Mouse (Mus musculus): ENCODE measurements around the gene Nfkb1. TPM values are rescaled to one million over a fixed set of nuclear protein-coding genes. Genes with fewer than 3 reads are reported as not detected.

Gene Nfkb1
- polyA plus RNA-seq, 1 experiment from 2014 or later, result 12.0 TPM

DNA sequence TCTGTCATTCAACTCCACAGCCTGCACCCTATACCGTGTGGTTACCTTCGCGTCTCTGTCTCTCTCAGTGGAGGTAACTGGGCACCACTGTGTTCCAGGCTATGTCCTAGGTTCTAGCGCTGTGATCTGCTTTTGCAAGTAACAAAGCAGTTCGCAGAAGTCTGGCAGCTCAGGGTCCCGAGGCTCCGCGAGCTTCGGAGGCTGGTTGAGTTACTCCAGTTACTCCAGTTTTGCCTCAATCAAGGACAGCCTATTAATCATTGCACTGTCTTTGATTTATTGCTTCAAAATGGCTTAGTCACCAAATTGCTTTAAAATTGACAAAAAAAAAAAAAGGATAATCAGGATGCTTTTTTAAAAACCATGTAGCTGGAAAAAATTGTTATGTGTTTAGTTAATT lies 126.6 kb downstream of the Nfkb1 start:
- Histone ChIP-seq H3K9me3 (replicated peaks) (no peaks in the 10 kb centered on the region), H3K9ac (no peak overlapping the region), H3K36me3 (replicated peaks) (no peaks in the 10 kb centered on the region), H3K4me1 (replicated peaks) (no peaks in the 10 kb centered on the region), H3K27ac (replicated peaks) (no peak overlapping the region), H3K4me2 (no peak overlapping the region), H3K4me3 (replicated peaks) (no peak overlapping the region), H3K27me3 (no peaks in the 10 kb centered on the region)
- WGBS (ENCODE audit: insufficient replicate concordance), result 84% methylated on average over 9 of the region's 9 CpGs
- no peak for ATAC-seq (ENCODE audit: insufficient read depth)

DNA sequence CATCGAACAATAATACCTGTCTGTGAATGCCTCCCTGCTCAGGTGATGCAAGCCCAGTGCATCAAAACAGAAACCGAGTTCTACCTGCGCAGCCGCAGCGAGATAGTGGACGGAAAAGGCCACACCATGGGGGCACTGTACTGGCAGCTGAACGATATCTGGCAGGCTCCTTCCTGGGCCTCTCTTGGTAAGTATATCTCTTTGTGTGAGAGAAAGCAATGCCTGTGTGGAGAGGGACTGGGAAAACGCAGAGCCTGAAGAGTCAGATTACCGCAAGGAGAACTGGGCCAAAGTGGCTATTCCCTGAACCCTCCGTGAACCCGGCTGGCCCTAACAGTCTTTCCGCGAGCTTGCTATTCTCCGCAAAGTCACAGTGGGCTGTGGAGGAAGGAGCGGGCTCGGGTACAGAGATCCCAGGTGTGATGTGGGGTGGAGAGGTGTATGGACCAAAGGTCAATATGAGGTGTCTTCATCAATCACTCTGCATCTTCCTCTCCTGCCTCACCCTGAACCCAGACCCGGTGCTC lies 128.1 kb downstream of the Nfkb1 start:
- Histone ChIP-seq H3K4me1 (replicated peaks) (no peaks in the 10 kb centered on the region), H3K27me3 (no peaks in the 10 kb centered on the region), H3K36me3 (replicated peaks) (no peaks in the 10 kb centered on the region), H3K9ac (no peak overlapping the region), H3K4me3 (replicated peaks) (no peak overlapping the region), H3K9me3 (replicated peaks) (no peaks in the 10 kb centered on the region), H3K4me2 (no peak overlapping the region), H3K27ac (replicated peaks) (no peak overlapping the region)
- 82% methylated on average over 17 of the region's 17 CpGs for WGBS (ENCODE audit: insufficient replicate concordance)
- ATAC-seq (ENCODE audit: insufficient read depth), result no peak

DNA sequence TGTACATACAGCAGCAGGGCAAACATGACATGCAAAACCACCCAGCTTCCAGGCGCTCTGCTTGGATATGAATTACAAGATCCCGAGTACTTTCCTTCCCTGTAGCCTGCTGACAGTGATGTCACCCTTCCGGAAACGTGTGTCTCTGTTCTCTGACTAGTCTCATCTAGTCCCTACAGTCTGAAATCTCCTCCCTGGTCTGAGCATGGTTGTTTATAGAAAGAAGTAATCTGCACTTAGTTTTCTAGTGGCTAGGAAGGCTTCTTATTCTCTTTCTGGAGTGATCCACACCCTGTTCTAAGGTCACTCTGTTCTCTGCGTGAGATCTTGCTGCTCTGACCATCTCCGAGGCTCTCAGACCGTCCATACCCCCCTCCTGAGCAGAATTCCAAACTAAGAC lies 129.3 kb downstream of the Nfkb1 start:
- Histone ChIP-seq H3K9me3 (replicated peaks) (no peaks in the 10 kb centered on the region), H3K36me3 (replicated peaks) (no peaks in the 10 kb centered on the region), H3K4me1 (replicated peaks) (no peaks in the 10 kb centered on the region), H3K4me3 (replicated peaks) (no peak overlapping the region), H3K9ac (no peak overlapping the region), H3K4me2 (no peak overlapping the region), H3K27ac (replicated peaks) (no peak overlapping the region), H3K27me3 (no peaks in the 10 kb centered on the region)
- 64% methylated on average over 7 of the region's 7 CpGs for WGBS (ENCODE audit: insufficient replicate concordance)
- no peak for ATAC-seq (ENCODE audit: insufficient read depth)

DNA sequence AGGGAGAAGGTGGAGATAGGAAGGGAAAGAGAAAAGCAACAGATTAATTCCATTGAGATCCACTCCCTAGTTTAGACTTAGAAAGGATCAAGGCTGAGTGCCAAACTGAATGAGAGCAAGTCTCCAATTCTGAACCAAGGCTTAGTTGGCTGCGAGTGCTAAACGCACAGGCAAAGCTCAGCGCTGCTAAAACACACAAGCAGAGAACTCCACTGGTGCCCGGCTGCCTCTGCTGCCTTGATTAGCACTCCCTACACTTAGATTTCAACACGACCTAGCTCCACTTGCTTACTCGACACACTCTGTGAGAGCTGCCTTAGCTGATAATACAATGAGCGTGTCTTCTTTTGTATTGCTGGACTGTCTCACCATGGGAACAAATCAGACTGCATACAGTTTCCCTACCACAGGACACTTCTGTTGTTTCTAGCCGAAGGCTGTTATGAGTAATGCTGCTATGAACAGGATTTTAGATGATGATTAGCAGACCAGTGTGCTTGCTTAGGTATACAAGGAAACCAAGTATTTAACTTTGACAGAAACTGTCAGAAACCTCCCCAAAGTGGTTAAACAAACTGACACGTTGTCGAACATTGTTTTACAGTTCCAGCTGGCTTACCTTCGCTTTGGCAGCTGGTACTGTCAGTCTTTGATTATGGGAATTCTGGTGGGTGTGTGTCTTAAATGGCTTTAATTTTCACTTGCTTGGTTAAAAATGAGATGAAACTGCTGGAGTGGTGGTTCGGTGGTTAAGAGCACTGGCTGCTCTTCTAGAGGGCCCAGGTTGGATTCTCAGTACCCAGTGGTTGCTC lies 134.3 kb downstream of the Nfkb1 start:
- Histone ChIP-seq H3K4me1 (replicated peaks) (no peaks in the 10 kb centered on the region), H3K27ac (replicated peaks) (no peak overlapping the region), H3K27me3 (no peaks in the 10 kb centered on the region), H3K9ac (no peak overlapping the region), H3K4me3 (replicated peaks) (no peak overlapping the region), H3K9me3 (replicated peaks) (no peaks in the 10 kb centered on the region), H3K4me2 (no peak overlapping the region), H3K36me3 (replicated peaks) (no peaks in the 10 kb centered on the region)
- ATAC-seq (ENCODE audit: insufficient read depth), result no peak
- 72% methylated on average over 12 of the region's 12 CpGs for WGBS (ENCODE audit: insufficient replicate concordance)

DNA sequence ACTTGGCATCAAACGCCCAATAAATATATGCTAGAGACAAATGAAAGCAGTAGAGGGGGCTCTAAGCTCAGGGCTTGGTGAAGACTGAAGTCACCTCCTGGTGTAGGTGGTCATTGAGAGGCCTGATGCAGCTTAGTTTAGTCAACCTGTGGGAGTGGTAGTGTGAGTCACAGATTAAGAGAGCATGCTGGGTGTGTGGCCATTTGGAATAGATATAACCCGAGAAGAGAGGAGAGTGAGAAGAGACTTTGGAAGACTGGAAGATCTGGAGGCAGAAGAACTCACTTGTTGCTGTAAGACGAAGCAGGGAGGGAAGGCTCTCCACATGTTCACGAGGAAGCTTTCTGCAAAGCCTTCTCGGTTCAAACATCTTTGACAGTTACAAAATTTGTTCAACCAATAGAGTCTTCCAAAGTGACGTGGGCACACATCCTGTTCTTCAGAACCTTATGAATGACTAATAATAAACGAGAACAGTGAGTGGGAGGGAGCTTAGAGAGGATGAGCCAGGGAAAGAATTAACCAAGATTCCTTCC lies 135.2 kb downstream of the Nfkb1 start:
- no peaks in the 10 kb centered on the region for H3K27me3 ChIP-seq
- no peak overlapping the region for H3K27ac ChIP-seq (replicated peaks)
- no peak overlapping the region for H3K4me2 ChIP-seq
- peaks cover under 1% of the 10 kb centered on the region for H3K36me3 ChIP-seq (replicated peaks)
- no peak overlapping the region for H3K9ac ChIP-seq
- ATAC-seq (ENCODE audit: insufficient read depth), result no peak
- no peak overlapping the region for H3K4me3 ChIP-seq (replicated peaks)
- H3K9me3 ChIP-seq (replicated peaks), result no peaks in the 10 kb centered on the region
- 60% methylated on average over 7 of the region's 7 CpGs for WGBS (ENCODE audit: insufficient replicate concordance)
- no peaks in the 10 kb centered on the region for H3K4me1 ChIP-seq (replicated peaks)

DNA sequence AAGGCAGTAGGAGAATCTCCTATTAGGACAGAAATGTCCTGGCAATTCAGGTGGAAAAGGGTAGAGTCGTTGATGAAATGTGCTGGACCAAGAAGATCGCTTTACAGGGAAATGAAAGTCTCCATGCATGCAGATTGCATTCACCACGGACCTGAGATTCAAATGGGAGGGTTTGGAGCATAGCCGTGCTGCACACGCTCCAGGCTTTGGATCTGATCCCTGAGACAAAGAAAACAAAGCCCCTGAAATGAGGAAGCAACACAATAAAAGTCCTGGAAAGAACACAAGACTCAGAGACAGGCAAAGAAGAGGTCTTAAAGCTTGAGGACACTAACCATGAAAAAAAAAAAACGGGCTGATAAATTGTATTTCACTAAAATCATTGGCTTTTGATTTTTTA lies 136.2 kb downstream of the Nfkb1 start:
- Histone ChIP-seq H3K27me3 (no peaks in the 10 kb centered on the region), H3K4me1 (replicated peaks) (no peaks in the 10 kb centered on the region), H3K27ac (replicated peaks) (no peak overlapping the region), H3K4me3 (replicated peaks) (no peak overlapping the region), H3K36me3 (replicated peaks) (peaks cover 4% of the 10 kb centered on the region), H3K4me2 (no peak overlapping the region), H3K9me3 (replicated peaks) (no peaks in the 10 kb centered on the region), H3K9ac (no peak overlapping the region)
- no peak for ATAC-seq (ENCODE audit: insufficient read depth)
- WGBS (ENCODE audit: insufficient replicate concordance), result 71% methylated on average over 6 of the region's 6 CpGs

DNA sequence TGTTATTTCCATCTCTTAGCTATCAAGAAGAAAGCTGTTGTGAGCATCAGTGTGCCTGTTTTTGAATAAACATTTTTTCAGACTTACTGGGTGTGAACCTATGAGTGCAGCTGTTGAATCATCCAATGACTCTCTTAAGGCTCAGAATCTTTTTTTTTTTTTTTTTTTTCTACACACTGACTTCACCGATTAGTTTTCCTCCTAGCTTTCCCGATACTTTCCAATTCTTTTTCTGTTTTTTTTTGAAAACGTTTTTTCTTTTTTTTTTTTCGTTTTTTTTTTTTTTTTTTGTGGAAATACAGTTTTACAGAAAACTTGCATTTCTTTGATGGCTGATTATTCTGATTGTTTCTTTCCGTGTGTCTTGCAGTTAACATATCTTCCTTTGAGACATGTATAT lies 138.5 kb downstream of the Nfkb1 start:
- 71% methylated on average over 5 of the region's 5 CpGs for WGBS (ENCODE audit: insufficient replicate concordance)
- H3K4me2 ChIP-seq, result no peak overlapping the region
- peaks cover 4% of the 10 kb centered on the region for H3K36me3 ChIP-seq (replicated peaks)
- ATAC-seq (ENCODE audit: insufficient read depth), result no peak
- no peak overlapping the region for H3K9ac ChIP-seq
- H3K4me1 ChIP-seq (replicated peaks), result no peaks in the 10 kb centered on the region
- H3K4me3 ChIP-seq (replicated peaks), result no peak overlapping the region
- no peak overlapping the region for H3K27ac ChIP-seq (replicated peaks)
- H3K9me3 ChIP-seq (replicated peaks), result no peaks in the 10 kb centered on the region
- no peaks in the 10 kb centered on the region for H3K27me3 ChIP-seq

DNA sequence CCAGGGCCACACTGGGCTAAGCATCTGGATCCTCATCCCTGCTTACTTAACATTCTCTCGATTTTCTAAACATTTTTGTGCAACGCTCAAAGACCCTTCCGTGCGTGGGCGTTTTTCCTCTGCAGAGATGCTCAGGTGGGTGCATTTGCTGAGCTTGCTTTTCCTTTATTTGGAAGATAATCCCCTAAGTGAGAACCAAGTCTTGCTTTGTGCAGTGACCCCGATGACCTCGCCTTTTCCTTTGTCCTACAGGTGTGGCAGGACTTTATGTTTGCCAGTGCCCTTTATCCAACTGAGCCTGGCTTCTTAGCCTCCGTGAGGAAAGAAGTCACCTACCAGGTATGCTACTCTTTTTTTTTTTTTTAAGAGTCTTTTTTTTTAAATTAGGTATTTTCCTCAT lies 144.0 kb downstream of the Nfkb1 start:
- Histone ChIP-seq H3K27ac (replicated peaks) (no peak overlapping the region), H3K4me1 (replicated peaks) (no peaks in the 10 kb centered on the region), H3K36me3 (replicated peaks) (peaks cover 4% of the 10 kb centered on the region), H3K9ac (no peak overlapping the region), H3K9me3 (replicated peaks) (no peaks in the 10 kb centered on the region), H3K4me3 (replicated peaks) (no peak overlapping the region), H3K27me3 (no peaks in the 10 kb centered on the region), H3K4me2 (no peak overlapping the region)
- WGBS (ENCODE audit: insufficient replicate concordance), result 73% methylated on average over 8 of the region's 8 CpGs
- no peak for ATAC-seq (ENCODE audit: insufficient read depth)

DNA sequence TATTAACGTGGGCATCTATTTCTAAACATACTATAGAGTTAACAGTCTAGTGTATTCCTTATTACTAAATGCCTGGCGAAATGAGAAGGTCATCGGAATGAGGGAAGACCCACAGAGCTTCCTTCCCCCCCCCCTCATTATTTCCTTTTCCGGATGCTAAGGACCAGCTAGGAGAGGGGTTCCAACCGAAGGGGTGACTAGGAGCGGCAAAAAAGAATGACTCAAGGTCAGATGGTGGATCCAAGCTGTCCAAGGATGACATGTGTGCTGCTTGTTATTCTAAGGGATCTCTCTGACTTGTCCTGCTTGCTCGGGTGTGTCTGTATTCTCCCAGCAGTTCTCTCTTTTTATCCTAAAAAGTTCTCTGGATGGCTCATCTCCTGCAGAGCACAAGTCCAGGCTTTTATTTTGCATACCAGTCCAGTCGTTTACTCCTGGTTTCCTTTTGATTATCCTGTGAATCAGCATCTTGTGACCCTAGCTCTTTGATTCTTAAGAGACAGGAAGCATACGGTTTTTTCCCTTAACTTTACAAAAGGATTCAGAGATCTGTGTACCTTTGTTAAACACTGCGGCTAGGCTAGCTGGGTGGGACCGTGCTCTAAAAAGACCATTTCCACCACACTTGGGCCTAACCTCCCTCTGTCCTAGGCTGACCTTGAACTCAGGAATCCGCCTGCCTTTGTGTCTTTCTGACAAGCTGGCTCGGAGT lies 145.0 kb downstream of the Nfkb1 start:
- no peak overlapping the region for H3K9ac ChIP-seq
- peaks cover 4% of the 10 kb centered on the region for H3K36me3 ChIP-seq (replicated peaks)
- no peak overlapping the region for H3K4me2 ChIP-seq
- H3K9me3 ChIP-seq (replicated peaks), result no peaks in the 10 kb centered on the region
- ATAC-seq (ENCODE audit: insufficient read depth), result no peak
- 62% methylated on average over 13 of the region's 13 CpGs for WGBS (ENCODE audit: insufficient replicate concordance)
- H3K4me3 ChIP-seq (replicated peaks), result no peak overlapping the region
- no peaks in the 10 kb centered on the region for H3K27me3 ChIP-seq
- H3K4me1 ChIP-seq (replicated peaks), result no peaks in the 10 kb centered on the region
- H3K27ac ChIP-seq (replicated peaks), result no peak overlapping the region
